ENCODE assay signal across 7 mouse cellular contexts in the genomic region with DNA sequence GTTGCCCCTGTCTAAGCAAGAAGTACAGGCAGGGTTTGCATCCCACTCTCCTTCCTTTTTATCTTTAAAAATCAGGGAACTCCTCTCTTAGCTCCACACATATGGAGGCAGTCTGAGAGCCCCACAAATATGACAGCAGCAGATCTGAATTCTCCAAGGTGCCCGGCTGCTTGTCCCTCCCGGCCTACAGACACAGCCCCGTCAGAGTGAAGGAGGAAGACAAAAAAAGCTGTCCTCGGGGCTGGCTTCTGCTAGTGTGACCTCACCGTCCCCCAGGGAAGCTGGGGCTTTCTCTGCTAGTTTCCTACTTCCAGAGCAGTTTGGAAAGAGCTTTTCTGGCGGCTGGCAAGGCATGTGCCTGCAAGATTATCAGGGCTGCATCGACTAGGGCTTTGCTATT. TPM values are rescaled to one million over a fixed set of nuclear protein-coding genes. Genes with fewer than 3 reads are reported as not detected.
DNase-seq lines count a peak whose midpoint lies in the region; ATAC-seq lines count a peak whose summit lies in the region.

No protein-coding gene starts in this region.

- peak overlapping the region; percentile 25; the same call in 1 of the 2 replicates for H3K4me2 ChIP-seq in forebrain, embryonic 13.5 days
- peak overlapping the region; percentile 1; the same call in 1 of the 2 replicates for H3K4me2 ChIP-seq in midbrain, embryonic 16.5 days (ENCODE audit: low read length)

- no peaks in the 10 kb centered on the region for H3K36me3 ChIP-seq in forebrain, embryonic 13.5 days (ENCODE audit: poor library complexity, severe bottlenecking)
- no peaks in the 10 kb centered on the region for H3K36me3 ChIP-seq in midbrain, embryonic 16.5 days (ENCODE audit: control insufficient read depth, insufficient read depth, low read length)

- intact Hi-C loops in heart, postnatal 14 days (cut with DNase I) = loop anchor here (5.0 to 10.0 kb wide), 2 partner anchors 378 to 1100 kb away; no protein-coding TSS in a partner anchor

- no peak overlapping the region for H3K4me3 ChIP-seq in forebrain, embryonic 13.5 days
- H3K4me3 ChIP-seq in midbrain, embryonic 16.5 days (ENCODE audit: low read depth, low read length) = no peak overlapping the region

- ATAC-seq in forebrain, embryonic 13.5 days = peak; percentile 39; the same call in 1 of the 2 replicates
- ATAC-seq in midbrain, embryonic 16.5 days = 0 out of 2 replicates have a peak, but pooled peaks have one; percentile 34

- H3K4me1 ChIP-seq in forebrain, embryonic 13.5 days = peaks cover 13% of the 10 kb centered on the region; the same call in 1 of the 2 replicates
- H3K4me1 ChIP-seq in midbrain, embryonic 16.5 days (ENCODE audit: control insufficient read depth, insufficient read depth, low read length) = peaks cover 3% of the 10 kb centered on the region; the same call in 1 of the 2 replicates

- H3K27ac ChIP-seq in forebrain, embryonic 13.5 days = peak overlapping the region; percentile 16; the same call in 1 of the 2 replicates
- H3K27ac ChIP-seq in midbrain, embryonic 16.5 days (ENCODE audit: low read length) = peak overlapping the region; percentile 38; the same call in 1 of the 2 replicates

- 3% methylated on average over 7 of the region's 7 CpGs for WGBS in forebrain, embryonic 13.5 days
- WGBS in midbrain, embryonic 16.5 days = 3% methylated on average over 7 of the region's 7 CpGs

- no peaks in the 10 kb centered on the region for H3K27me3 ChIP-seq in forebrain, embryonic 13.5 days
- no peaks in the 10 kb centered on the region for H3K27me3 ChIP-seq in midbrain, embryonic 16.5 days (ENCODE audit: control insufficient read depth, insufficient read depth, low read depth, low read length)

- H3K9ac ChIP-seq in forebrain, embryonic 13.5 days = peak overlapping the region; percentile 30
- no peak overlapping the region; the same call in 1 of the 2 replicates for H3K9ac ChIP-seq in midbrain, embryonic 16.5 days (ENCODE audit: low read depth, low read length)

- no peaks in the 10 kb centered on the region for H3K9me3 ChIP-seq in forebrain, embryonic 13.5 days (replicated peaks)
- no peaks in the 10 kb centered on the region for H3K9me3 ChIP-seq in midbrain, embryonic 16.5 days (replicated peaks; ENCODE audit: control insufficient read depth, low read length, poor library complexity, severe bottlenecking)

- DNase-seq in lung, postnatal 10 days = peak; percentile 31
- no peak for DNase-seq in lung, postnatal 25 days (ENCODE audit: low spot score)
- peak; percentile 64 to 71 for DNase-seq in heart, postnatal 14 days
- no peak for DNase-seq in cerebellum, adult 11 months
- DNase-seq in right cerebral cortex, postnatal 25 days = no peak

RNA-seq across cellular contexts. Expression of gene Mgme1, which starts 55.3 kb away (rescaled TPM):
- 14.9 and 16.6 TPM in 2 replicates for polyA plus RNA-seq in forebrain, embryonic 13.5 days (2015; fragmentation: Nextera tagmentation; extraction: Ambion mirVana)
- 1 to 10 TPM; 8.5 to 9.6 TPM for total RNA-seq in heart, postnatal 14 days (2021)
- 10.2 and 11.9 TPM in 2 replicates for polyA plus RNA-seq in midbrain, embryonic 16.5 days (2015; fragmentation: Nextera tagmentation; extraction: Ambion mirVana)

RNA-seq across cellular contexts. Expression of gene Snx5, which starts 55.5 kb away (rescaled TPM):
- 74.5 and 78.6 TPM in 2 replicates for polyA plus RNA-seq in forebrain, embryonic 13.5 days (2015; fragmentation: Nextera tagmentation; extraction: Ambion mirVana)
- 10 to 100 TPM; 50.4 to 51.9 TPM for total RNA-seq in heart, postnatal 14 days (2021)
- 63.9 and 66.7 TPM in 2 replicates for polyA plus RNA-seq in midbrain, embryonic 16.5 days (2015; fragmentation: Nextera tagmentation; extraction: Ambion mirVana)

Comparison
In these comparisons a context has a peak if more than half of its experiments do, and no peak if none do; other contexts are left out.
1. DNase-seq: peak in lung, postnatal 10 days (single experiment) and heart, postnatal 14 days (2 of 2); none in lung, postnatal 25 days (single experiment), cerebellum, adult 11 months (single experiment) and right cerebral cortex, postnatal 25 days (single experiment).